Mouse (Mus musculus) gastrocnemius, adult 18-20 months (tissue): ENCODE data around the gene Sppl2b. TPM values are rescaled to one million over a fixed set of nuclear protein-coding genes. Genes with fewer than 3 reads are reported as not detected.

Experiments used
- microRNA-seq: library from miRNA; unstranded; fragments of <30 nt; microRNA quantifications from one replicate; pipeline ENCODE4 v1.2.0, GENCODE M21; 2021
- total RNA-seq, 2 experiments: library from RNA; stranded (reverse); gene quantifications; 2 replicates each; pipeline ENCODE4 v1.2.3; 2021

Gene Sppl2b
- total RNA-seq, 2 experiments from 2014 or later = 12.4 to 12.6 TPM

Small RNAs within 50 kb of the gene (microRNA-seq; reads per million reads assigned to microRNA genes)
- 8.9 reads per million, percentile 21 among the genes with 10 or more reads in this experiment for gene Mir1982

Other genes starting within 250 kb of the Sppl2b start
- under 1 TPM; 0.14 to 0.26 TPM for gene Gm49322, start 249.3 kb upstream of the Sppl2b start, total RNA-seq
- 100 to 1,000 TPM in 1 of 2 experiments, 10 to 100 TPM in 1; 97.2 to 128 TPM for gene Csnk1g2, start 232.4 kb upstream of the Sppl2b start, total RNA-seq
- 10 to 100 TPM; 38.5 to 40.0 TPM for gene Btbd2, start 198.2 kb upstream of the Sppl2b start, total RNA-seq
- gene Mknk2, start 177.2 kb upstream of the Sppl2b start, total RNA-seq = 100 to 1,000 TPM; 244 to 292 TPM
- gene Mob3a, start 153.3 kb upstream of the Sppl2b start, total RNA-seq = 1 to 10 TPM; 2.3 to 4.1 TPM
- gene Izumo4, start 153.1 kb upstream of the Sppl2b start, total RNA-seq = 1 to 10 TPM in 1 of 2 experiments, under 1 TPM in 1; 0.91 to 1.9 TPM
- gene Ap3d1, start 113.0 kb upstream of the Sppl2b start, total RNA-seq = 10 to 100 TPM; 24.3 to 31.7 TPM
- gene Dot1l, start 100.1 kb upstream of the Sppl2b start, total RNA-seq = 10 to 100 TPM; 13.6 to 20.8 TPM
- gene Sf3a2, start 57.1 kb upstream of the Sppl2b start, total RNA-seq = 10 to 100 TPM; 27.3 to 27.6 TPM
- 10 to 100 TPM; 24.3 to 25.8 TPM for gene Plekhj1, start 56.6 kb upstream of the Sppl2b start, total RNA-seq
- under 1 TPM; 0.31 to 0.32 TPM for gene Amh, start 50.0 kb upstream of the Sppl2b start, total RNA-seq
- 100 to 1,000 TPM; 448 to 461 TPM for gene Jsrp1, start 41.8 kb upstream of the Sppl2b start, total RNA-seq
- 100 to 1,000 TPM; 698 to 770 TPM for gene Oaz1, start 28.6 kb upstream of the Sppl2b start, total RNA-seq
- gene Lingo3, start 11.2 kb upstream of the Sppl2b start, total RNA-seq = 10 to 100 TPM in 1 of 2 experiments, 1 to 10 TPM in 1; 8.3 to 12.6 TPM
- 10 to 100 TPM; 12.6 to 14.7 TPM for gene Lsm7, start 66 bp upstream of the Sppl2b start, total RNA-seq
- not detected for gene Tmprss9, start 16.6 kb downstream of the Sppl2b start, total RNA-seq
- gene Timm13, start 45.7 kb downstream of the Sppl2b start, total RNA-seq = 100 to 1,000 TPM; 109 to 127 TPM
- 1 to 10 TPM; 2.7 to 3.2 TPM for gene Lmnb2, start 63.0 kb downstream of the Sppl2b start, total RNA-seq
- 10 to 100 TPM; 17.3 to 25.0 TPM for gene Gadd45b, start 74.8 kb downstream of the Sppl2b start, total RNA-seq
- 1 to 10 TPM; 2.3 to 2.5 TPM for gene Gng7, start 159.7 kb downstream of the Sppl2b start, total RNA-seq
- gene Diras1, start 170.4 kb downstream of the Sppl2b start, total RNA-seq = under 1 TPM in 1 of 2 experiments, not detected in 1; 0.07 TPM
- gene Slc39a3, start 182.2 kb downstream of the Sppl2b start, total RNA-seq = 10 to 100 TPM; 13.7 TPM
- gene Sgta, start 204.9 kb downstream of the Sppl2b start, total RNA-seq = 100 to 1,000 TPM; 101 to 103 TPM
- gene Thop1, start 214.8 kb downstream of the Sppl2b start, total RNA-seq = 10 to 100 TPM; 21.1 to 26.0 TPM
- gene Creb3l3, start 243.6 kb downstream of the Sppl2b start, total RNA-seq = under 1 TPM in 1 of 2 experiments, not detected in 1; 0.09 TPM